Mouse (Mus musculus) lung, adult 18-20 months (tissue): ENCODE data around the gene Shank1.
A peak's percentile ranks its signal among the peaks of the same experiment; 100 is the strongest.

Experiments
- DNase-seq, 2 experiments: peaks; one replicate each; pipeline ENCODE4 v3.0.0; 2022; ENCODE audit warnings: mixed read lengths in 2 of 2

Gene Shank1

GRCm38 (mm10) chr7:44341714-44342113 is 31.7 kb downstream of the Shank1 start:
- DNase-seq = no peak

DNA sequence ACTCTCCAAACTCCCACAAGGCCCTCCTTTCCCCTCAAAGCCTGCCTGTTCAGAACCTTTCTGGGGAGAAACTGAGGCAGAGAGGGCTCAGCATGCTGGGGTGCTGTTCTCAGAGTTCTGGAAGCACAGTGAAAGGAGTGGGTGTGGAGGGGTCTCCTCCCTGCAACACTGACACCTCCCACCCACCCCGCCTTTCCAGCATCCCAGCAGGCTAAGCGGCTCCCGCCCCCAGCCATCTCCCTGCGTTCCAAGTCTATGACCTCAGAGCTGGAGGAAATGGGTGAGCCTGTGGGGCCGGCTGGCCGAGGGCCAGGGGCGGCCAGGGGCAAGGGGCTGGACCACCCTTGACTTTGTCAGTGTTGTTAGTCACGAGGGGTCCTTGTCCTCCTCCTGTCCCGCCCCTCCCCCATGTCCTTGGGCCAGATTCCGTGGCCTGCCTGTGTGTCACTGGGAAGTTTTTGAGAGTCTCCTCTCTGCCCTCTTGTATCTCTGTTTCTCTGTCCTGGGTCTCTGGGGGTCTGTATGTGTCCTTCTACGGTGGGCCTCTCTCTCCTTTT is 33.5 kb downstream of the Shank1 start:
- no peak for DNase-seq

- no peak for DNase-seq
Measured at GRCm38 (mm10) chr7:44344622-44345021, 34.6 kb downstream of the Shank1 start.

GRCm38 (mm10) chr7:44349043-44349442 is 39.0 kb downstream of the Shank1 start:
- DNase-seq = no peak

DNA sequence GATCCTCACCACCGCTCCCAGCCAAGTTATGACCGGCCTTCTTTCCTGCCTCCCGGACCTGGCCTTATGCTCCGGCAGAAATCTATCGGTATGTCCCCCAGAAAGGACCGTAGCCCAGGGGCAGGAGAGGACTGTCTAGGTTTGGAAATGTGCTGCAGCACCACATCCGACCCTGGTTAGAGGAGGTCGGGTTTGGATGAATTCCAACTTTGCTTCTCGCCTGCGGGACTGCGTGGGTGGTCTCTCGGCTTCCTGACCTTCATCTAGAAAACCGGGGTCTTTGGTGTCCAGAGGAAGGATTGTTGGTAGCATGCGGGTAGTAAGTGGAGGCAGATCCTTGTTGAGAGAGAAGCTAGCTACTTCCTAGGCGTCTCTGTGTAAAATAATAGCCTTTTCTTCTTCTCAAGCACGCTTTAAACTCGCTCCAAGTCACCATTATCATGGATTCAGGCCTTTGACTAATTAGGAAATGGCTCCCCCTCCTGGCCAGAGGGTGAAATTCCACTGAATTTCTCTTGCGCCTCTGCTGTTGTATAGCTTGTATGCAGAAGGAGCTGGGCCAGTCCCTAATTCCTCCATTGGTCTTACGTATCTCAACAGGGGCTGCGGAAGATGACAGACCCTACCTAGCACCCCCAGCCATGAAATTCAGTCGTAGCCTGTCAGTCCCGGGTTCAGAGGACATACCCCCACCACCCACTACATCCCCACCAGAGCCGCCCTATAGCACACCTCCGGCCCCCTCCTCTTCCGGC is 41.1 kb downstream of the Shank1 start:
- peak; percentile 71 to 74 for DNase-seq

- DNase-seq = no peak
Measured at GRCm38 (mm10) chr7:44351881-44352749, 42.1 kb downstream of the Shank1 start.

DNA sequence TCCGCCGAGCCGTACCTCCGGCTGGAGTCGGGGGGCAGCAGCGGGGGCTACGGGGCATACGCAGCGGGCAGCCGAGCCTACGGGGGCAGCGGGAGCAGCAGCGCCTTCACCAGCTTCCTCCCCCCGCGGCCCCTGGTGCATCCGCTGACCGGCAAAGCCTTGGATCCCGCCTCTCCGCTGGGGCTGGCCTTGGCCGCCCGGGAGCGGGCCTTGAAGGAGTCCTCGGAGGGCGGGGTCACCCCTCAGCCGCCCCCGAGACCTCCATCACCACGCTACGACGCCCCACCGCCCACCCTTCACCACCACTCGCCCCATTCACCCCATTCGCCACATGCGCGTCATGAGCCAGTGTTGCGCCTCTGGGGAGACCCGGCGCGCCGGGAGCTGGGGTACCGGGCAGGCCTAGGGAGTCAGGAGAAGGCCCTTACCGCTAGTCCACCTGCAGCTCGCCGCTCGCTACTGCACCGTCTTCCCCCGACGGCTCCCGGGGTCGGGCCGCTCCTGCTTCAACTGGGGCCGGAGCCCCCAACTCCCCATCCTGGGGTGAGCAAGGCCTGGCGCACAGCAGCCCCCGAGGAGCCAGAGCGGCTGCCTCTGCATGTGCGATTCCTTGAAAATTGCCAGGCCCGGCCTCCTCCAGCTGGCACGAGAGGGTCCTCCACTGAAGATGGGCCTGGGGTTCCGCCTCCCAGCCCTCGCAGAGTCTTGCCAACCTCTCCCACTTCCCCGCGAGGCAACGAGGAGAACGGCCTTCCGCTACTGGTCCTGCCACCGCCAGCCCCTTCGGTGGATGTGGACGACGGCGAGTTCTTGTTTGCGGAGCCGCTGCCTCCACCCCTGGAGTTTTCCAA is 42.9 kb downstream of the Shank1 start:
- DNase-seq = no peak

DNA sequence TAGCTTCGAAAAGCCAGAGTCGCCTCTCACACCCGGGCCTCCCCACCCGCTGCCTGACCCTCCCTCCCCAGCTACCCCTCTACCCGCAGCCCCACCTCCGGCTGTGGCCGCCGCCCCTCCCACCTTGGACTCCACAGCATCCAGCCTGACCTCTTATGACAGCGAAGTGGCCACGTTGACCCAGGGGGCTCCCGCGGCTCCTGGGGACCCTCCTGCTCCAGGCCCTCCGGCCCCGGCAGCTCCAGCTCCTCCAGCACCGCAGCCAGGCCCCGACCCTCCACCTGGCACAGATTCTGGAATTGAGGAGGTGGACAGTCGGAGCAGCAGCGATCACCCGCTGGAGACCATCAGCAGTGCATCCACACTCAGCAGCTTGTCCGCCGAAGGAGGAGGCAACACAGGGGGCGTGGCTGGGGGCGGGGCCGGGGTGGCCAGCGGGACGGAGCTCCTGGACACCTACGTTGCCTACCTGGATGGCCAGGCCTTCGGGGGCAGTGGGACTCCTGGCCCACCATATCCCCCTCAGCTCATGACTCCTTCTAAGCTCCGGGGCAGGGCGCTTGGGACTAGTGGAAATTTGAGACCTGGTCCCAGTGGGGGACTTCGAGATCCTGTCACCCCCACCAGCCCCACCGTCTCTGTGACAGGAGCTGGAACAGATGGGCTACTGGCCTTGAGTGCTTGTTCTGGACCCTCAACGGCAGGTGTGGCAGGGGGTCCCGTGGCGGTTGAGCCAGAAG is 43.7 kb downstream of the Shank1 start:
- DNase-seq = no peak

GRCm38 (mm10) chr7:44355411-44355810 is 45.4 kb downstream of the Shank1 start:
- DNase-seq = no peak

- DNase-seq = no peak
Measured at GRCm38 (mm10) chr7:44356590-44357481, 46.8 kb downstream of the Shank1 start.

DNA sequence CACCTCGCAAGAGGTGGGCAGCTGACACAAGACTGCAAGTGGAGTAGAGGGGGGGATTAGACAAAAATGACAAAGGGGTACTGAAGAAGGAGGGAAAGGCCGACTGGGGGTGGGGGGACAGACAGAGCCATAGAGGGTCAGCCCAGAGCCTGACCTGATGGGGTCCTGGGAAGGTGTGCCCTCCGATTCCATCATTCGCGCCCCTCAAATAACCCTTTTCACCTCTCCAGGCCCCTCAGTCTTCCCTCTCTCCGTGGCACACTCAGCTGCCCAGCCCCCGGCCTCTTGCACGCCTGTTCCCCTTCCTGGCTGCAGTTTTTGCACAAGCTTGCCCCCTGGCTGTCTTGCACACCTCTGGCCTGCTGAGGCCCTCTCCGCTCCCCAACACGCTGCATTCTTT is 47.5 kb downstream of the Shank1 start:
- no peak for DNase-seq

DNA sequence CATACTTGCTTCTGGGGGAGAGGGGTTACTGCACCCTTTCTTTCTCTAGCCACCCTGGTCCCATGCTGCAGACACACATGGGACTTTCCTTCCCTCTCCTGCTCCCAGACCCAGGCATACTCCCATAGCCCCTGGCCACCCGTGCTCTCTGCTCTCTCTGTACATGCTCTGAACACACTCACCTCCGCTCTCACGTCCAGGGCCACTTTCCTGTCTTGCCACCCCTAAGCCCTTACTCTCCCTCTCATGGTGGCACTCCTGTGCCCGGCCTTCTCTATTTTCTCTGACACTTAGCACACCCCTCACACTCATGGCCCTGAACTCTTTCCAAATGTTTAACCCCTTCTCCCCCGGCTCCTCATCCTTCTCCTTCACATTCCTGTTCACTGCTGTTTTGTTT is 48.0 kb downstream of the Shank1 start:
- peak; percentile 42 to 48 for DNase-seq

- no peak for DNase-seq
Measured at GRCm38 (mm10) chr7:44358886-44359654, 49.0 kb downstream of the Shank1 start.

DNA sequence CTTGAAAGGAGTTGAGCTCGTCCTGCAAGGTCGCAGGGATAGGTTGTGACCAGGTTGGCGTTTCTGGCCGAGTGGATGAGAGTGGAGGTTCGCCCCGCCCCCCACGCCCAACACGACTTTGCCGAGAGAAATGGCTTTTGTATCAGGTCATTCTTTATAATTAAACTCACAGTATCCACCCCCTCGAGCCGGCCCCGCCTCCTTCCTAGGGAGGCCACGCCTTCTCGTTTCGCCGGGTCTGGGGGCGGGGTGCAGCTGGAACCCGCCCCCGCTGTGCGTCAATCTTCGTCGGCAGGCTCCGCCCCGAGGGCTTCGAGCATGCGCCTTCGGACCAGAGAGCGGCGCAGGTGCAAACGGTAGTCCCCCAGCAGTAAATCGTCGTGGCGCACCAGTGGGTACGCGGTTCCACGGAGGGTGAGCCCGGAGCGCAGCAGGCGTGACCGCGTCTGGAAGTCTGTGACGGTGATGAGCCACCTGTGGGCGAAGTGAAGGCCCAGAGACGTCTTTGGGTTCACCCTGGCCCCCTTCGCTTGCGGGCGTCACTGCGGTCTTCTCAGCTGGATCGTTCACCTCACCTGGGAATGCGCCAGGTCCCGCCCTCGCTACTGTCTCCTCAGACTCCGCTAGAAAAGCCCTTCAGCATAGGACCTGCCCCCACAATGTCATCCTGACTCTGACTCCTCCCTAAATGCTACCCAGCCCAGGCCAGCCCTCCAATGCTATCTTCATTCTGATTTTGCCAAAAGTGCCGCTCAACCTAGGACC is 50.0 kb downstream of the Shank1 start:
- DNase-seq = peak; percentile 92 to 94

DNA sequence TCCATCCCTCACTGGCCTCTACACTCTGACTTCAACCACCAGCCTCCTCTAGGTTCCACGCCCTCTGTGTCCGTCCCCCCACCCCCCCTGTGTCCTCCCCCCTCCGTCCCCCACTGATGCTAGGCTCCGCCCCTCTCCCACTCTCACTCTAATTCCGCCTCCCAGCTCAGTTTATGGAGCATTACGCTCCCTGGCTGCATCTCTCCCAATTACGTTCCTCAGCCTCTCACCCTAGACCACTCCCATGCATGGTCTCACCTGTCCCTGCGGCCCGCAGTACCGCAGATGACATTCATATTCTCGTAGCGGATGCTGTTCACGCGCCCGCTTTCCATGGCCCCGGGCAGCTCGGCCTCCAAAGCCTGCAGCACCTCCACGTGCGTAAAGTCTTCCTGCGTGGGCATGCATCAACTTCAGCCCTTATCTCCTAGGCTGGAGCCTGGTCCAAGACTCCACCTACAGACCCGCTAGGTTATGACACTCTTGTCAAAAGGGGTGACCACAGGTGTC is 50.8 kb downstream of the Shank1 start:
- DNase-seq = no peak

- no peak for DNase-seq
Measured at GRCm38 (mm10) chr7:44372678-44373077, 62.6 kb downstream of the Shank1 start.

- DNase-seq = no peak
Measured at GRCm38 (mm10) chr7:44373460-44373859, 63.4 kb downstream of the Shank1 start.

- DNase-seq = peak; percentile 90 to 95
Measured at GRCm38 (mm10) chr7:44373889-44374652, 64.0 kb downstream of the Shank1 start.
